ENCODE assay signal across 21 mouse cellular contexts in the genomic region with DNA sequence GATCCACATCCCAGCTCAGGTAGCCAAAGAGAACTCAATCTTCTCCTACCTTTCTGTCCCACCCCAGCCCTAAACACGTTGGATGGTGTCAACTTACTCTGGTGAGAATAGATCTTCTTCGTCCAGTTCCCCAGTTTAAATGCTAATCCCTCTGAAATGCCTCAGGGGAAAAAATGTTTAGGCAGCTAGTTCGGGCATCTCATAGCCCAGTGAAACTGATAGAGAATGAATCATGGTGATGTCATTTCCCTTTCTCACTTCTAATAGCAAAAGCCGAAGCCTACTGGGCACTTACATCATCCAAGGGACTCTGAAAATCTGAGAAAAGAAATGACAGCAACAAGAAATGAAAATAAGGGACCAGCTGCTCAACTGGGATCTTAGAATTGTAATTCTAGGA.
DNase-seq lines count a peak whose midpoint lies in the region; ATAC-seq and TF ChIP-seq lines count a peak whose summit lies in the region.
"Had no signal": no experiment of that assay in that cellular context is flagged by ENCODE, and none has a peak within 500 bp of the region (broad histone marks: within the 10 kb centered on the region; RNA-seq: fewer than 3 reads in every experiment).

No protein-coding gene starts in this region.

- peaks cover 12% of the 10 kb centered on the region; the same call in 1 of the 2 replicates for H3K79me2 ChIP-seq in CH12.LX (replicated peaks; ENCODE audit: control insufficient read depth, extremely low read depth, insufficient read depth, poor library complexity, severe bottlenecking)

- no peaks in the 10 kb centered on the region for H3K27me3 ChIP-seq in CH12.LX (replicated peaks)
- H3K27me3 ChIP-seq in forebrain, embryonic 16.5 days (replicated peaks; ENCODE audit: control insufficient read depth, insufficient read depth, low read length), result no peaks in the 10 kb centered on the region
- H3K27me3 ChIP-seq in neural tube, embryonic 15.5 days (replicated peaks), result no peaks in the 10 kb centered on the region
- H3K27me3 ChIP-seq: heart, embryonic 13.5 days had no signal

- peak; percentile 92 for DNase-seq in 3T3-L1 (ENCODE audit: low read depth, low spot score)
- DNase-seq in CH12.LX (ENCODE audit: extremely low read depth), result peak; percentile 60
- no peak for DNase-seq in left cerebral cortex, adult 18-20 months (ENCODE audit: low spot score in 2 of 2)
- DNase-seq: adrenal gland, postnatal 14 days; cerebellum, adult 9-11 months; gastrocnemius, postnatal 10 days; heart, postnatal 4 days; kidney, adult 18-20 months; liver had no signal

- peaks cover 11 to 36% of the 10 kb centered on the region in 2 experiments for H3K4me1 ChIP-seq in CH12.LX (ENCODE audit: control insufficient read depth in 1 of 2, insufficient read depth in 2 of 2)
- peaks cover 3% of the 10 kb centered on the region for H3K4me1 ChIP-seq in brown adipose tissue, adult 24 weeks (ENCODE audit: control insufficient read depth, insufficient read depth, insufficient read length, low read length)
- H3K4me1 ChIP-seq in forebrain, embryonic 16.5 days (replicated peaks; ENCODE audit: control insufficient read depth, insufficient read depth, low read length), result no peaks in the 10 kb centered on the region
- no peaks in the 10 kb centered on the region for H3K4me1 ChIP-seq in neural tube, embryonic 15.5 days
- H3K4me1 ChIP-seq: heart, embryonic 13.5 days had no signal

- 55% methylated on average over 4 of the region's 4 CpGs for WGBS in forebrain, embryonic 16.5 days
- 67% methylated on average over 4 of the region's 4 CpGs for WGBS in neural tube, embryonic 15.5 days

- peak overlapping the region in 2 of 3 experiments; percentile 49 to 71 for H3K4me3 ChIP-seq in CH12.LX (replicated peaks in 1 of 3; ENCODE audit: low read depth in 2 of 3, low read length in 2 of 3, poor library complexity in 1 of 3)
- no peak overlapping the region for H3K4me3 ChIP-seq in brown adipose tissue, adult 24 weeks (ENCODE audit: insufficient read depth, low read depth, low read length)
- H3K4me3 ChIP-seq in forebrain, embryonic 16.5 days (replicated peaks; ENCODE audit: low read length), result no peak overlapping the region
- no peak overlapping the region for H3K4me3 ChIP-seq in neural tube, embryonic 15.5 days (replicated peaks)
- H3K4me3 ChIP-seq: heart, embryonic 13.5 days; limb, embryonic 10.5 days had no signal

- dilution Hi-C loops in CH12.LX (cut with MboI; ENCODE audit: extremely low pct_ligation_motif_present, extremely low pct_unique_long_range_greater_than_20kb, low sequenced_read_pairs), result no loop called here

- no peaks in the 10 kb centered on the region for H3K36me3 ChIP-seq in CH12.LX (replicated peaks in 1 of 2; ENCODE audit: control insufficient read depth in 1 of 2, insufficient read depth in 1 of 2, low read length in 1 of 2)
- H3K36me3 ChIP-seq in forebrain, embryonic 16.5 days (ENCODE audit: control insufficient read depth, insufficient read depth), result no peaks in the 10 kb centered on the region
- no peaks in the 10 kb centered on the region for H3K36me3 ChIP-seq in neural tube, embryonic 15.5 days
- H3K36me3 ChIP-seq: heart, embryonic 13.5 days; limb, embryonic 10.5 days had no signal

- TF ChIP-seq EP300 in CH12.LX (IDR thresholded peaks at IDR 0.05; ENCODE audit: low read length), result peak; percentile 74

- H3K4me2 ChIP-seq in CH12.LX (ENCODE audit: insufficient read depth, low read depth, poor library complexity, severe bottlenecking), result peak overlapping the region; percentile 94
- H3K4me2 ChIP-seq in forebrain, embryonic 16.5 days (ENCODE audit: low read length), result no peak overlapping the region
- no peak overlapping the region for H3K4me2 ChIP-seq in neural tube, embryonic 15.5 days
- H3K4me2 ChIP-seq: heart, embryonic 13.5 days; hindbrain, embryonic 14.5 days; midbrain, embryonic 11.5 days had no signal

- TF ChIP-seq RAD21 in CH12.LX (IDR thresholded peaks at IDR 0.05; ENCODE audit: low read depth, low read length), result no peak

- TF ChIP-seq CTCF in CH12.LX (conservative IDR thresholded peaks at IDR 0.05 in 1 of 2, IDR thresholded peaks at IDR 0.05 in 1 of 2; ENCODE audit: low read depth in 2 of 2, low read length in 2 of 2), result no peak

- peak overlapping the region; percentile 88 for H3K27ac ChIP-seq in CH12.LX (ENCODE audit: insufficient read depth, low read depth)
- peak overlapping the region; percentile 49 for H3K27ac ChIP-seq in brown adipose tissue, adult 24 weeks (replicated peaks; ENCODE audit: low read depth, low read length)
- H3K27ac ChIP-seq in forebrain, embryonic 16.5 days (ENCODE audit: low read length), result no peak overlapping the region
- no peak overlapping the region for H3K27ac ChIP-seq in neural tube, embryonic 15.5 days (replicated peaks)
- H3K27ac ChIP-seq: heart, embryonic 13.5 days; hindbrain, embryonic 14.5 days; kidney, postnatal 0 days; limb, embryonic 10.5 days; macrophage had no signal

- in situ Hi-C loops in CH12.LX (cut with MboI; ENCODE audit: low pct_ligation_motif_present, low pct_unique_long_range_greater_than_20kb, low sequenced_read_pairs), result no loop called here

- ATAC-seq in monocyte, adult 5-6 weeks (replicated peaks; ENCODE audit: insufficient number of reproducible peaks, low FRiP score, low TSS enrichment, poor library complexity, severe bottlenecking), result 0 out of 2 replicates have a peak, but pooled peaks have one; percentile 31
- ATAC-seq in forebrain, embryonic 16.5 days, result no peak
- no peak for ATAC-seq in neural tube, embryonic 15.5 days (ENCODE audit: low FRiP score)
- ATAC-seq: CD4-positive, CD25-positive, alpha-beta regulatory T cell, adult 4 months; inflammation-experienced regulatory T-cells, adult 6 months had no signal

- no peaks in the 10 kb centered on the region for H3K9me3 ChIP-seq in CH12.LX (replicated peaks; ENCODE audit: low read length)
- H3K9me3 ChIP-seq in forebrain, embryonic 16.5 days (ENCODE audit: control insufficient read depth, low read length), result no peaks in the 10 kb centered on the region
- no peaks in the 10 kb centered on the region for H3K9me3 ChIP-seq in neural tube, embryonic 15.5 days (replicated peaks)
- H3K9me3 ChIP-seq: heart, embryonic 13.5 days; limb, embryonic 10.5 days had no signal

- H3K9ac ChIP-seq in CH12.LX (ENCODE audit: insufficient read depth, low read depth), result peak overlapping the region; percentile 98
- H3K9ac ChIP-seq in forebrain, embryonic 16.5 days (replicated peaks; ENCODE audit: low read depth, low read length), result no peak overlapping the region
- no peak overlapping the region for H3K9ac ChIP-seq in neural tube, embryonic 15.5 days (replicated peaks)
- H3K9ac ChIP-seq: heart, embryonic 13.5 days; hindbrain, embryonic 14.5 days had no signal

- peak; percentile 36; the same call in 1 of the 2 replicates for TF ChIP-seq POLR2A in CH12.LX (IDR thresholded peaks at IDR 0.05; ENCODE audit: low read depth, low read length)

TF ChIP-seq in CH12.LX, 34 proteins besides CTCF, POLR2A, EP300 and RAD21 (continues in another document):
- TF ChIP-seq TBP (conservative IDR thresholded peaks at IDR 0.05; ENCODE audit: low read depth, low read length), result peak; percentile 44; the same call in 1 of the 2 replicates
- no peak for TF ChIP-seq CHD1 (IDR thresholded peaks at IDR 0.05; ENCODE audit: low read depth, low read length)
- 0 out of 2 replicates have a peak, but pooled peaks have one; percentile 13 for TF ChIP-seq MAFK (IDR thresholded peaks at IDR 0.05; ENCODE audit: insufficient replicate concordance, low read length)
- TF ChIP-seq MEF2A (IDR thresholded peaks at IDR 0.05; ENCODE audit: borderline replicate concordance, low read depth, low read length), result peak; percentile 65; the same call in 1 of the 2 replicates
- TF ChIP-seq POLR2AphosphoS2 (IDR thresholded peaks at IDR 0.05; ENCODE audit: low read depth, low read length), result no peak; the same call in 1 of the 2 replicates
- no peak for TF ChIP-seq GABPA (IDR thresholded peaks at IDR 0.05; ENCODE audit: insufficient replicate concordance, low read depth, low read length)
- no peak for TF ChIP-seq E2F4 (IDR thresholded peaks at IDR 0.05; ENCODE audit: insufficient replicate concordance, low read depth, low read length)
- peak; percentile 63; the same call in 1 of the 2 replicates for TF ChIP-seq SIN3A (IDR thresholded peaks at IDR 0.05; ENCODE audit: low read length)
- TF ChIP-seq ZMIZ1 (IDR thresholded peaks at IDR 0.05; ENCODE audit: low read depth, low read length), result no peak
- TF ChIP-seq USF2 (conservative IDR thresholded peaks at IDR 0.05; ENCODE audit: low read depth, low read length), result no peak
- no peak for TF ChIP-seq UBTF (IDR thresholded peaks at IDR 0.05; ENCODE audit: low read depth, low read length)
- TF ChIP-seq MAZ (IDR thresholded peaks at IDR 0.05; ENCODE audit: low read depth, low read length), result no peak
- no peak for TF ChIP-seq NRF1 (IDR thresholded peaks at IDR 0.05; ENCODE audit: low read depth, low read length)
- no peak for TF ChIP-seq ELF1 (IDR thresholded peaks at IDR 0.05; ENCODE audit: low read depth, low read length)
- TF ChIP-seq HCFC1 (IDR thresholded peaks at IDR 0.05; ENCODE audit: low read depth, low read length), result peak; percentile 26; the same call in 1 of the 2 replicates
- peak; percentile 92 for TF ChIP-seq JUN (IDR thresholded peaks at IDR 0.05; ENCODE audit: insufficient read depth, low read depth, low read length)
- peak; percentile 70 for TF ChIP-seq JUND (conservative IDR thresholded peaks at IDR 0.05; ENCODE audit: low read depth, low read length)
- no peak; the same call in 1 of the 2 replicates for TF ChIP-seq CHD2 (IDR thresholded peaks at IDR 0.05; ENCODE audit: low read length)
- no peak; the same call in 1 of the 2 replicates for TF ChIP-seq BHLHE40 (IDR thresholded peaks at IDR 0.05; ENCODE audit: low read depth, low read length)
- no peak for TF ChIP-seq ZKSCAN1 (IDR thresholded peaks at IDR 0.05; ENCODE audit: borderline replicate concordance, low read depth, low read length)
- TF ChIP-seq USF1 (IDR thresholded peaks at IDR 0.05; ENCODE audit: low read depth, low read length), result no peak
- peak; percentile 92 for TF ChIP-seq ETS1 (conservative IDR thresholded peaks at IDR 0.05; ENCODE audit: low read depth, low read length)
- TF ChIP-seq RCOR1 (conservative IDR thresholded peaks at IDR 0.05; ENCODE audit: low read depth, low read length), result no peak
- 0 out of 2 replicates have a peak, but pooled peaks have one; percentile 36 for TF ChIP-seq MYC (IDR thresholded peaks at IDR 0.05; ENCODE audit: low read depth, low read length)
- TF ChIP-seq TCF12 (IDR thresholded peaks at IDR 0.05; ENCODE audit: low read depth, low read length), result peak; percentile 37; the same call in 1 of the 2 replicates
- no peak for TF ChIP-seq SMC3 (IDR thresholded peaks at IDR 0.05; ENCODE audit: low read depth, low read length)
- TF ChIP-seq NELFE (IDR thresholded peaks at IDR 0.05; ENCODE audit: low read depth, low read length), result no peak
- no peak for TF ChIP-seq PAX5 (IDR thresholded peaks at IDR 0.05; ENCODE audit: low read length)
- no peak for TF ChIP-seq ZNF384 (IDR thresholded peaks at IDR 0.05; ENCODE audit: low read depth, low read length)

Comparison
In these comparisons a context has a peak if more than half of its experiments do, and no peak if none do; other contexts are left out.
1. DNase-seq: peak in 3T3-L1 (single experiment) and CH12.LX (single experiment); none in left cerebral cortex, adult 18-20 months (0 of 2).
2. H3K27ac ChIP-seq: peak in CH12.LX (single experiment) and brown adipose tissue, adult 24 weeks (single experiment); none in forebrain, embryonic 16.5 days (single experiment) and neural tube, embryonic 15.5 days (single experiment).
3. H3K4me3 ChIP-seq: peak in CH12.LX (2 of 3); none in brown adipose tissue, adult 24 weeks (single experiment), forebrain, embryonic 16.5 days (single experiment) and neural tube, embryonic 15.5 days (single experiment).